Mouse (Mus musculus): ENCODE measurements around the gene Ahrr. TPM values are rescaled to one million over a fixed set of nuclear protein-coding genes. Genes with fewer than 3 reads are reported as not detected.

Ahrr gene
- polyA plus RNA-seq, 1 experiment from 2014 or later: 0.20 TPM

Other genes starting within 250 kb of the Ahrr start
- 7.6 and 9.3 TPM in 2 replicates for gene Cep72, start 230.0 kb downstream of the Ahrr start, polyA plus RNA-seq (2014; fragmentation: Nextera tagmentation; extraction: Ambion mirVana)
- gene Slc9a3, start 170.9 kb downstream of the Ahrr start, polyA plus RNA-seq (2014; fragmentation: Nextera tagmentation; extraction: Ambion mirVana): 0.13 and 0.28 TPM in 2 replicates
- 113 and 121 TPM in 2 replicates for gene Exoc3, start 83.6 kb downstream of the Ahrr start, polyA plus RNA-seq (2014; fragmentation: Nextera tagmentation; extraction: Ambion mirVana)
- 116 and 122 TPM in 2 replicates for gene Pdcd6, start 25.2 kb upstream of the Ahrr start, polyA plus RNA-seq (2014; fragmentation: Nextera tagmentation; extraction: Ambion mirVana)
- gene Sdha, start 57.9 kb upstream of the Ahrr start, polyA plus RNA-seq (2014; fragmentation: Nextera tagmentation; extraction: Ambion mirVana): 199 and 210 TPM in 2 replicates
- 47.4 and 52.5 TPM in 2 replicates for gene Ccdc127, start 58.0 kb upstream of the Ahrr start, polyA plus RNA-seq (2014; fragmentation: Nextera tagmentation; extraction: Ambion mirVana)
- not detected in 2 replicates for gene Lrrc14b, start 71.7 kb upstream of the Ahrr start, polyA plus RNA-seq (2014; fragmentation: Nextera tagmentation; extraction: Ambion mirVana)
- 7.0 and 9.4 TPM in 2 replicates for gene Zfp72, start 98.5 kb upstream of the Ahrr start, polyA plus RNA-seq (2014; fragmentation: Nextera tagmentation; extraction: Ambion mirVana)
- gene Ftl1-ps1, start 107.4 kb upstream of the Ahrr start, polyA plus RNA-seq (2014; fragmentation: Nextera tagmentation; extraction: Ambion mirVana): 72.0 and 81.0 TPM in 2 replicates
- 14.8 and 16.8 TPM in 2 replicates for gene Zfp825, start 201.7 kb upstream of the Ahrr start, polyA plus RNA-seq (2014; fragmentation: Nextera tagmentation; extraction: Ambion mirVana)

Data from neural tube, embryonic 14.5 days (tissue).